Mouse (Mus musculus): ENCODE results near the gene Gps2. TPM values are rescaled to one million over a fixed set of nuclear protein-coding genes. Genes with fewer than 3 reads are reported as not detected.

Gps2 gene
- polyA plus RNA-seq, 1 experiment from 2014 or later: 86.2 TPM

DNA sequence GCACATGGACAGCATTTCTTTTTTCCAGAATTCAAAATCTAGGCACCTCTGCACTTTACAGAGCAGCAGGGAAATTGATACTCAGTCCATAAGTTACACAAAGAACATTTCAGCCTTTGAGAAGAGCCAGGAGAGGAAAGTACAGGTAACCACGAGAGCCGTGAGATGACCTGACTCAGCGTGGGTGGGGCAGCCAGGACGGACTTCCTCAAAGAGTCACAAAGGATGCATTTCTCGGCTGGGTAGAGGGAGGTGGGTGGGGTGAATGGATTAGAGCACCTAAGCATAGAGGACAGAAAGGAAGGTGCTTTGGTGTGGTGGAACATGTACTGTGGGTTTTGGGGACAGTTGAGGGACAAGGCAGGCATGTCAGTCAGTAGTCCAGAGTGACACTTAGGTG is 48.2 kb downstream of the Gps2 start:
- Histone ChIP-seq H3K9ac (no peak overlapping the region), H3K4me2 (no peak overlapping the region), H3K27ac (no peak overlapping the region), H3K27me3 (peaks cover 67% of the 10 kb centered on the region), H3K9me3 (replicated peaks) (no peaks in the 10 kb centered on the region), H3K4me3 (replicated peaks) (no peak overlapping the region), H3K36me3 (no peaks in the 10 kb centered on the region), H3K4me1 (peaks cover 17% of the 10 kb centered on the region)
- no peak for ATAC-seq (replicated peaks; ENCODE audit: low FRiP score)
- WGBS: 36% methylated on average over 5 of the region's 5 CpGs

- peak within 1 kb of the TSS; percentile 53 for H3K4me3 ChIP-seq (replicated peaks)
- no peaks in the 10 kb centered on the region for H3K9me3 ChIP-seq (replicated peaks)
- 7% methylated on average over 24 of the region's 24 CpGs for WGBS
- ATAC-seq (replicated peaks; ENCODE audit: low FRiP score): no peak; the same call in 1 of the 2 replicates
- peak within 1 kb of the TSS; percentile 59 for H3K9ac ChIP-seq
- H3K36me3 ChIP-seq: peaks cover 24% of the 10 kb centered on the region
- peaks cover 37% of the 10 kb centered on the region for H3K4me1 ChIP-seq
- peak within 1 kb of the TSS; percentile 83 for H3K27ac ChIP-seq
- H3K27me3 ChIP-seq: peaks cover 78% of the 10 kb centered on the region
- peak within 1 kb of the TSS; percentile 74 for H3K4me2 ChIP-seq
Measured at GRCm38 (mm10) chr11:69964650-69965270, 51.1 kb downstream of the Gps2 start, which contains the start of gene Cldn7. Cldn7 (plus strand) TSS chr11:69964779.

DNA sequence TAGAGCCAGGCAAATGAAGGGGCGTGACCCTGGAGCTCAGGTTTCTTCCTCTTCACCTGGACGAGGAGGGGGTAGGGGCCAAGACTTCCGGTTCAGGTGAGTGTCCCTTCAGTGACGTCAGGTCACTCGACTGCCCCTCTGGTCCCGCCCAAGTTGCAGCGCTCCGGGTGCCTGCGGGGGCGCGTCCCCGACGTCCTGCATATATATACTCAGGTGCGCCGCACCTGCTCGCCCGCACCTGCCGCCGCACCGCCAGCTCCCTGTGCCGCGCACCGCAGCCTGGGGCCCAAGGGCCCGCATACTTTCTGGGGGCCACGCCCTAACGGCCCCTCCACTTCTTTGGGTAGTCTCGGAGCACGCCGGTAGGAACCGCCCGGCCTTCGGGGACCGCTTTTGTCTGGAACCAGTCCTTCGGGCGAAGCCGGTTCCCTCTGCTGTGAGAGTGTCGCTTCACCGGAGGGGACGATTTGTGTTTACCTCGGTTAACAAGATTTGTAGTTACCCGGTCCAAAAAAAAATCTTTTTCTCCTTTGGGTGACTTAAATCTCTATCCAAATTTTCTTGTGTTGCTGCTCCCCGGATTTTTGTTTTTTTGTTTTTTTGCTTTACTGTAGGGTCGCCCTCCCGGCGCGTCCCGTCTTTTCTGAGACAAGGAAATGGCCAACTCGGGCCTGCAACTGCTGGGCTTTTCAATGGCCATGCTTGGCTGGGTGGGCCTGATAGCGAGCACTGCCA is 51.8 kb downstream of the Gps2 start:
- Histone ChIP-seq H3K27me3 (peaks cover 75% of the 10 kb centered on the region), H3K4me3 (replicated peaks) (peak overlapping the region; percentile 53), H3K9ac (peak overlapping the region; percentile 59), H3K27ac (peak overlapping the region; percentile 83), H3K4me2 (peak overlapping the region; percentile 74), H3K4me1 (peaks cover 44% of the 10 kb centered on the region), H3K9me3 (replicated peaks) (no peaks in the 10 kb centered on the region), H3K36me3 (peaks cover 31% of the 10 kb centered on the region)
- WGBS: 2% methylated on average over 49 of the region's 49 CpGs
- peak; percentile 49; the same call in 1 of the 2 replicates for ATAC-seq (replicated peaks; ENCODE audit: low FRiP score)

Small RNA genes within 50 kb of the gene (microRNA-seq; reads per million reads assigned to microRNA genes)
- not detected for gene Mir6924

Other genes starting within 250 kb of the Gps2 start
- gene Cd68, start 247.7 kb upstream of the Gps2 start, polyA plus RNA-seq (2015; fragmentation: Nextera tagmentation; extraction: Ambion mirVana): 10.0 and 14.1 TPM in 2 replicates
- gene Eif4a1, start 241.5 kb upstream of the Gps2 start, polyA plus RNA-seq (2015; fragmentation: Nextera tagmentation; extraction: Ambion mirVana): 586 and 589 TPM in 2 replicates
- gene Senp3, start 231.8 kb upstream of the Gps2 start, polyA plus RNA-seq (2015; fragmentation: Nextera tagmentation; extraction: Ambion mirVana): 91.6 and 95.2 TPM in 2 replicates
- gene Tnfsf13, start 228.1 kb upstream of the Gps2 start, polyA plus RNA-seq (2015; fragmentation: Nextera tagmentation; extraction: Ambion mirVana): 0.45 and 0.53 TPM in 2 replicates
- 9.1 and 11.1 TPM in 2 replicates for gene Tnfsf12, start 218.0 kb upstream of the Gps2 start, polyA plus RNA-seq (2015; fragmentation: Nextera tagmentation; extraction: Ambion mirVana)
- gene Tnfsfm13, start 217.8 kb upstream of the Gps2 start, polyA plus RNA-seq (2015; fragmentation: Nextera tagmentation; extraction: Ambion mirVana): 4.5 and 7.0 TPM in 2 replicates
- 29.9 and 31.1 TPM in 2 replicates for gene Polr2a, start 155.3 kb upstream of the Gps2 start, polyA plus RNA-seq (2015; fragmentation: Nextera tagmentation; extraction: Ambion mirVana)
- 0.27 and 0.36 TPM in 2 replicates for gene Slc35g3, start 151.9 kb upstream of the Gps2 start, polyA plus RNA-seq (2015; fragmentation: Nextera tagmentation; extraction: Ambion mirVana)
- gene Zbtb4, start 148.0 kb upstream of the Gps2 start, polyA plus RNA-seq (2015; fragmentation: Nextera tagmentation; extraction: Ambion mirVana): 1.9 and 2.8 TPM in 2 replicates
- gene Chrnb1, start 117.9 kb upstream of the Gps2 start, polyA plus RNA-seq (2015; fragmentation: Nextera tagmentation; extraction: Ambion mirVana): 11.4 and 12.3 TPM in 2 replicates
- gene Fgf11, start 112.0 kb upstream of the Gps2 start, polyA plus RNA-seq (2015; fragmentation: Nextera tagmentation; extraction: Ambion mirVana): 2.0 and 2.5 TPM in 2 replicates
- 8.3 TPM in 2 replicates for gene Tmem102, start 108.3 kb upstream of the Gps2 start, polyA plus RNA-seq (2015; fragmentation: Nextera tagmentation; extraction: Ambion mirVana)
- gene Gm39566, start 98.6 kb upstream of the Gps2 start, polyA plus RNA-seq (2015; fragmentation: Nextera tagmentation; extraction: Ambion mirVana): not detected in 2 replicates
- not detected in 2 replicates for gene Spem2, start 95.4 kb upstream of the Gps2 start, polyA plus RNA-seq (2015; fragmentation: Nextera tagmentation; extraction: Ambion mirVana)
- 0.14 and 0.32 TPM in 2 replicates for gene Spem1, start 91.7 kb upstream of the Gps2 start, polyA plus RNA-seq (2015; fragmentation: Nextera tagmentation; extraction: Ambion mirVana)
- 5.6 and 7.6 TPM in 2 replicates for gene Nlgn2, start 76.1 kb upstream of the Gps2 start, polyA plus RNA-seq (2015; fragmentation: Nextera tagmentation; extraction: Ambion mirVana)
- gene Tmem256, start 75.4 kb upstream of the Gps2 start, polyA plus RNA-seq (2015; fragmentation: Nextera tagmentation; extraction: Ambion mirVana): 409 and 443 TPM in 2 replicates
- 96.5 and 105 TPM in 2 replicates for gene Plscr3, start 67.5 kb upstream of the Gps2 start, polyA plus RNA-seq (2015; fragmentation: Nextera tagmentation; extraction: Ambion mirVana)
- 5.8 and 7.3 TPM in 2 replicates for gene Tnk1, start 55.2 kb upstream of the Gps2 start, polyA plus RNA-seq (2015; fragmentation: Nextera tagmentation; extraction: Ambion mirVana)
- gene Tmem95, start 35.9 kb upstream of the Gps2 start, polyA plus RNA-seq (2015; fragmentation: Nextera tagmentation; extraction: Ambion mirVana): 0.32 TPM in 1 of 2 replicates, not detected in the other
- 9.4 and 10.1 TPM in 2 replicates for gene Kctd11, start 32.5 kb upstream of the Gps2 start, polyA plus RNA-seq (2015; fragmentation: Nextera tagmentation; extraction: Ambion mirVana)
- 0.58 and 0.62 TPM in 2 replicates for gene Acap1, start 18.3 kb upstream of the Gps2 start, polyA plus RNA-seq (2015; fragmentation: Nextera tagmentation; extraction: Ambion mirVana)
- gene 2810408A11Rik, start 12.9 kb upstream of the Gps2 start, polyA plus RNA-seq (2015; fragmentation: Nextera tagmentation; extraction: Ambion mirVana): 12.6 and 13.0 TPM in 2 replicates
- 9.3 and 10.8 TPM in 2 replicates for gene Neurl4, start 12.8 kb upstream of the Gps2 start, polyA plus RNA-seq (2015; fragmentation: Nextera tagmentation; extraction: Ambion mirVana)
- 1,729 and 1,795 TPM in 2 replicates for gene Eif5a, start 8.1 kb downstream of the Gps2 start, polyA plus RNA-seq (2015; fragmentation: Nextera tagmentation; extraction: Ambion mirVana)
- gene Ybx2, start 21.9 kb downstream of the Gps2 start, polyA plus RNA-seq (2015; fragmentation: Nextera tagmentation; extraction: Ambion mirVana): 6.3 and 7.5 TPM in 2 replicates
- gene Slc2a4, start 34.3 kb downstream of the Gps2 start, polyA plus RNA-seq (2015; fragmentation: Nextera tagmentation; extraction: Ambion mirVana): 17.3 and 22.1 TPM in 2 replicates
- 173 and 178 TPM in 2 replicates for gene Cldn7, start 50.9 kb downstream of the Gps2 start, polyA plus RNA-seq (2015; fragmentation: Nextera tagmentation; extraction: Ambion mirVana)
- gene Ctdnep1, start 67.3 kb downstream of the Gps2 start, polyA plus RNA-seq (2015; fragmentation: Nextera tagmentation; extraction: Ambion mirVana): 31.0 and 31.7 TPM in 2 replicates
- 116 and 120 TPM in 2 replicates for gene Elp5, start 68.6 kb downstream of the Gps2 start, polyA plus RNA-seq (2015; fragmentation: Nextera tagmentation; extraction: Ambion mirVana)
- 447 and 450 TPM in 2 replicates for gene Gabarap, start 77.3 kb downstream of the Gps2 start, polyA plus RNA-seq (2015; fragmentation: Nextera tagmentation; extraction: Ambion mirVana)
- 75.8 and 78.8 TPM in 2 replicates for gene Phf23, start 81.9 kb downstream of the Gps2 start, polyA plus RNA-seq (2015; fragmentation: Nextera tagmentation; extraction: Ambion mirVana)
- gene Dvl2, start 86.7 kb downstream of the Gps2 start, polyA plus RNA-seq (2015; fragmentation: Nextera tagmentation; extraction: Ambion mirVana): 38.2 and 43.2 TPM in 2 replicates
- 78.1 and 83.0 TPM in 2 replicates for gene Acadvl, start 101.5 kb downstream of the Gps2 start, polyA plus RNA-seq (2015; fragmentation: Nextera tagmentation; extraction: Ambion mirVana)
- gene Dlg4, start 103.1 kb downstream of the Gps2 start, polyA plus RNA-seq (2015; fragmentation: Nextera tagmentation; extraction: Ambion mirVana): 12.9 and 15.2 TPM in 2 replicates
- gene Asgr1, start 140.2 kb downstream of the Gps2 start, polyA plus RNA-seq (2015; fragmentation: Nextera tagmentation; extraction: Ambion mirVana): 1.3 and 2.3 TPM in 2 replicates
- 0.18 and 0.28 TPM in 2 replicates for gene Asgr2, start 178.8 kb downstream of the Gps2 start, polyA plus RNA-seq (2015; fragmentation: Nextera tagmentation; extraction: Ambion mirVana)
- gene Mgl2, start 216.4 kb downstream of the Gps2 start, polyA plus RNA-seq (2015; fragmentation: Nextera tagmentation; extraction: Ambion mirVana): 0.27 and 0.31 TPM in 2 replicates
- 1.8 TPM in 1 of 2 replicates, not detected in the other for gene Clec10a, start 242.3 kb downstream of the Gps2 start, polyA plus RNA-seq (2015; fragmentation: Nextera tagmentation; extraction: Ambion mirVana)